Mouse (Mus musculus): ENCODE data around the gene Amz2. TPM values are rescaled to one million over a fixed set of nuclear protein-coding genes. Genes with fewer than 3 reads are reported as not detected.

Amz2 gene
- polyA plus RNA-seq, 1 experiment = 3.9 TPM

GRCm38 (mm10) chr11:109394758-109395157, 31.0 kb upstream of the Amz2 start:
- Histone ChIP-seq H3K4me1 (peaks cover 58% of the 10 kb centered on the region), H3K4me3 (replicated peaks) (no peak overlapping the region), H3K27me3 (replicated peaks) (no peaks in the 10 kb centered on the region), H3K36me3 (replicated peaks; ENCODE audit: low read length) (peaks cover 97% of the 10 kb centered on the region), H3K9me3 (no peaks in the 10 kb centered on the region)
- no peak for TF ChIP-seq GATA1 (IDR thresholded peaks at IDR 0.05; ENCODE audit: borderline replicate concordance, low read length)
- no peak for TF ChIP-seq FLI1 (IDR thresholded peaks at IDR 0.05; ENCODE audit: low read length)

GRCm38 (mm10) chr11:109395291-109395690, 30.5 kb upstream of the Amz2 start:
- Histone ChIP-seq H3K4me1 (peaks cover 53% of the 10 kb centered on the region), H3K36me3 (replicated peaks; ENCODE audit: low read length) (peaks cover 97% of the 10 kb centered on the region), H3K9me3 (no peaks in the 10 kb centered on the region), H3K4me3 (replicated peaks) (no peak overlapping the region), H3K27me3 (replicated peaks) (no peaks in the 10 kb centered on the region)
- TF ChIP-seq GATA1 (IDR thresholded peaks at IDR 0.05; ENCODE audit: borderline replicate concordance, low read length) = no peak
- no peak for TF ChIP-seq FLI1 (IDR thresholded peaks at IDR 0.05; ENCODE audit: low read length)

- no peak for TF ChIP-seq FLI1 (IDR thresholded peaks at IDR 0.05; ENCODE audit: low read length)
- TF ChIP-seq GATA1 (IDR thresholded peaks at IDR 0.05; ENCODE audit: borderline replicate concordance, low read length) = no peak
- Histone ChIP-seq H3K36me3 (replicated peaks; ENCODE audit: low read length) (peaks cover 5% of the 10 kb centered on the region), H3K4me1 (peaks cover 16% of the 10 kb centered on the region), H3K27me3 (replicated peaks) (peaks cover under 1% of the 10 kb centered on the region), H3K4me3 (replicated peaks) (no peak overlapping the region), H3K9me3 (peaks cover under 1% of the 10 kb centered on the region; the same call in 1 of the 2 replicates)
These were observed 19.3 kb upstream of the Amz2 start for GRCm38 (mm10) chr11:109406431-109406830.

- Histone ChIP-seq H3K27me3 (replicated peaks) (peaks cover 4% of the 10 kb centered on the region), H3K4me1 (peaks cover 37% of the 10 kb centered on the region), H3K9me3 (peaks cover 6% of the 10 kb centered on the region), H3K36me3 (replicated peaks; ENCODE audit: low read length) (no peaks in the 10 kb centered on the region), H3K4me3 (replicated peaks) (no peak overlapping the region)
- no peak for TF ChIP-seq GATA1 (IDR thresholded peaks at IDR 0.05; ENCODE audit: borderline replicate concordance, low read length)
- TF ChIP-seq FLI1 (IDR thresholded peaks at IDR 0.05; ENCODE audit: low read length) = no peak
These were observed 15.4 kb upstream of the Amz2 start for GRCm38 (mm10) chr11:109410197-109410980.

GRCm38 (mm10) chr11:109413617-109414016, 12.1 kb upstream of the Amz2 start, which contains the start of gene 9930022D16Rik:
TSS of gene 9930022D16Rik (plus strand) at chr11:109413917.
- H3K36me3 ChIP-seq (replicated peaks; ENCODE audit: low read length) = no peaks in the 10 kb centered on the region
- TF ChIP-seq FLI1 (IDR thresholded peaks at IDR 0.05; ENCODE audit: low read length) (no peak), GATA1 (IDR thresholded peaks at IDR 0.05; ENCODE audit: borderline replicate concordance, low read length) (no peak)
- peaks cover 6% of the 10 kb centered on the region for H3K9me3 ChIP-seq
- H3K4me3 ChIP-seq (replicated peaks) = peak within 1 kb of the TSS; percentile 40
- H3K27me3 ChIP-seq (replicated peaks) = peaks cover 4% of the 10 kb centered on the region
- peaks cover 48% of the 10 kb centered on the region for H3K4me1 ChIP-seq

- H3K36me3 ChIP-seq (replicated peaks; ENCODE audit: low read length) = no peaks in the 10 kb centered on the region
- TF ChIP-seq FLI1 (IDR thresholded peaks at IDR 0.05; ENCODE audit: low read length) (no peak), GATA1 (IDR thresholded peaks at IDR 0.05; ENCODE audit: borderline replicate concordance, low read length) (no peak)
These were observed 10.9 kb upstream of the Amz2 start for GRCm38 (mm10) chr11:109414802-109415201.

GRCm38 (mm10) chr11:109416709-109417420, 8.9 kb upstream of the Amz2 start:
- H3K27me3 ChIP-seq (replicated peaks) = peaks cover 1% of the 10 kb centered on the region
- H3K9me3 ChIP-seq = 0 out of 2 replicates have a peak, but pooled peaks cover 1% of the 10 kb centered on the region
- TF ChIP-seq GATA1 (IDR thresholded peaks at IDR 0.05; ENCODE audit: borderline replicate concordance, low read length) = no peak
- no peak for TF ChIP-seq FLI1 (IDR thresholded peaks at IDR 0.05; ENCODE audit: low read length)
- H3K36me3 ChIP-seq (replicated peaks; ENCODE audit: low read length) = no peaks in the 10 kb centered on the region
- H3K4me3 ChIP-seq (replicated peaks) = peak overlapping the region; percentile 44
- H3K4me1 ChIP-seq = peaks cover 66% of the 10 kb centered on the region

More at GRCm38 (mm10) chr11:109414802-109415201, 10.9 kb upstream of the Amz2 start:
- Histone ChIP-seq H3K4me3 (replicated peaks) (peak overlapping the region; percentile 1), H3K9me3 (peaks cover 6% of the 10 kb centered on the region), H3K27me3 (replicated peaks) (peaks cover 4% of the 10 kb centered on the region), H3K4me1 (peaks cover 54% of the 10 kb centered on the region)

GRCm38 (mm10) chr11:109417472-109418040, 8.2 kb upstream of the Amz2 start:
- Histone ChIP-seq H3K4me1 (peaks cover 66% of the 10 kb centered on the region), H3K9me3 (no peaks in the 10 kb centered on the region; the same call in 1 of the 2 replicates), H3K36me3 (replicated peaks; ENCODE audit: low read length) (no peaks in the 10 kb centered on the region), H3K4me3 (replicated peaks) (no peak overlapping the region), H3K27me3 (replicated peaks) (peaks cover 1% of the 10 kb centered on the region)
- TF ChIP-seq FLI1 (IDR thresholded peaks at IDR 0.05; ENCODE audit: low read length) = no peak
- TF ChIP-seq GATA1 (IDR thresholded peaks at IDR 0.05; ENCODE audit: borderline replicate concordance, low read length) = no peak

- peak overlapping the region; percentile 90 for H3K4me3 ChIP-seq (replicated peaks)
These were observed 6.3 kb upstream of the Amz2 start for GRCm38 (mm10) chr11:109419461-109419860.

More at GRCm38 (mm10) chr11:109419461-109419860, 6.3 kb upstream of the Amz2 start:
- TF ChIP-seq FLI1 (IDR thresholded peaks at IDR 0.05; ENCODE audit: low read length) = no peak
- no peak for TF ChIP-seq GATA1 (IDR thresholded peaks at IDR 0.05; ENCODE audit: borderline replicate concordance, low read length)
- peaks cover 63% of the 10 kb centered on the region for H3K4me1 ChIP-seq
- no peaks in the 10 kb centered on the region for H3K27me3 ChIP-seq (replicated peaks)
- H3K36me3 ChIP-seq (replicated peaks; ENCODE audit: low read length) = no peaks in the 10 kb centered on the region
- H3K9me3 ChIP-seq = no peaks in the 10 kb centered on the region; the same call in 1 of the 2 replicates
